9 mouse cellular contexts compared by ENCODE assay signal in genomic region chr2:180120292-180120761, GRCm38 (mm10). TPM values are rescaled to one million over a fixed set of nuclear protein-coding genes. Genes with fewer than 3 reads are reported as not detected.
A peak's percentile ranks its signal among the peaks of the same experiment; 100 is the strongest.
DNase-seq lines count a peak whose midpoint lies in the region; ATAC-seq and TF ChIP-seq lines count a peak whose summit lies in the region.
"Had no signal": no experiment of that assay in that cellular context is flagged by ENCODE, and none has a peak within 500 bp of the region (broad histone marks: within the 10 kb centered on the region; RNA-seq: fewer than 3 reads in every experiment).

No protein-coding gene starts in this region.

- ATAC-seq in neural tube, embryonic 11.5 days (ENCODE audit: insufficient read depth, low FRiP score, low TSS enrichment), result no peak
- no peak for ATAC-seq in forebrain, embryonic 13.5 days
- no peak for ATAC-seq in liver, embryonic 14.5 days (ENCODE audit: insufficient read depth)
- ATAC-seq in stomach, embryonic 16.5 days (ENCODE audit: insufficient read depth, low FRiP score), result no peak

- no peak overlapping the region for H3K27ac ChIP-seq in neural tube, embryonic 11.5 days (ENCODE audit: low read depth, low read length)
- H3K27ac ChIP-seq in forebrain, embryonic 13.5 days, result no peak overlapping the region
- H3K27ac ChIP-seq in liver, embryonic 14.5 days, result no peak overlapping the region
- no peak overlapping the region for H3K27ac ChIP-seq in stomach, embryonic 16.5 days (ENCODE audit: low read length)

- H3K4me2 ChIP-seq in neural tube, embryonic 11.5 days (ENCODE audit: low read depth), result peak overlapping the region; percentile 94
- peak overlapping the region; percentile 97 for H3K4me2 ChIP-seq in forebrain, embryonic 13.5 days
- peak overlapping the region; percentile 98 for H3K4me2 ChIP-seq in liver, embryonic 14.5 days (ENCODE audit: low read depth)
- H3K4me2 ChIP-seq in stomach, embryonic 16.5 days (ENCODE audit: low read depth, low read length), result peak overlapping the region; percentile 84

- TF ChIP-seq CTCF in liver, embryonic 14.5 days (IDR thresholded peaks at IDR 0.05; ENCODE audit: low read depth), result no peak

- H3K9ac ChIP-seq in neural tube, embryonic 11.5 days (ENCODE audit: low read length), result peak overlapping the region; percentile 83
- peak overlapping the region; percentile 92; the same call in 1 of the 2 replicates for H3K9ac ChIP-seq in forebrain, embryonic 13.5 days
- H3K9ac ChIP-seq in liver, embryonic 14.5 days (replicated peaks), result peak overlapping the region; percentile 88
- H3K9ac ChIP-seq in stomach, embryonic 16.5 days (ENCODE audit: low read length), result peak overlapping the region; percentile 90

- WGBS in neural tube, embryonic 11.5 days, result 75% methylated on average over 5 of the region's 5 CpGs
- WGBS in forebrain, embryonic 13.5 days, result 76% methylated on average over 5 of the region's 5 CpGs
- WGBS in liver, embryonic 14.5 days (ENCODE audit: insufficient replicate concordance), result 25% methylated on average over 5 of the region's 5 CpGs
- WGBS in stomach, embryonic 16.5 days, result 56% methylated on average over 5 of the region's 5 CpGs

- H3K36me3 ChIP-seq in neural tube, embryonic 11.5 days (ENCODE audit: control insufficient read depth, insufficient read depth, low read length), result no peaks in the 10 kb centered on the region
- H3K36me3 ChIP-seq in forebrain, embryonic 13.5 days (ENCODE audit: poor library complexity, severe bottlenecking), result peaks cover 9% of the 10 kb centered on the region
- no peaks in the 10 kb centered on the region for H3K36me3 ChIP-seq in liver, embryonic 14.5 days (replicated peaks; ENCODE audit: control insufficient read depth, insufficient read depth, low read depth)
- H3K36me3 ChIP-seq in stomach, embryonic 16.5 days (ENCODE audit: control insufficient read depth, insufficient read depth, low read length), result peaks cover 6% of the 10 kb centered on the region; the same call in 1 of the 2 replicates

- H3K9me3 ChIP-seq in neural tube, embryonic 11.5 days (ENCODE audit: control insufficient read depth, low read length), result no peaks in the 10 kb centered on the region
- H3K9me3 ChIP-seq in forebrain, embryonic 13.5 days (replicated peaks), result no peaks in the 10 kb centered on the region
- H3K9me3 ChIP-seq in liver, embryonic 14.5 days (ENCODE audit: control insufficient read depth, low read length), result no peaks in the 10 kb centered on the region
- 0 out of 2 replicates have a peak, but pooled peaks cover 3% of the 10 kb centered on the region for H3K9me3 ChIP-seq in stomach, embryonic 16.5 days (replicated peaks; ENCODE audit: control insufficient read depth, low read length)

- peak overlapping the region; percentile 88 for H3K4me3 ChIP-seq in neural tube, embryonic 11.5 days (ENCODE audit: low read depth, low read length)
- peak overlapping the region; percentile 95 for H3K4me3 ChIP-seq in forebrain, embryonic 13.5 days
- H3K4me3 ChIP-seq in liver, embryonic 14.5 days (ENCODE audit: insufficient read depth in 1 of 2, low read depth in 2 of 2, low read length in 2 of 2), result peak overlapping the region; percentile 85 to 87
- H3K4me3 ChIP-seq in stomach, embryonic 16.5 days (replicated peaks; ENCODE audit: low read length), result peak overlapping the region; percentile 94

- no peaks in the 10 kb centered on the region for H3K27me3 ChIP-seq in neural tube, embryonic 11.5 days (ENCODE audit: control insufficient read depth, insufficient read depth, low read length)
- H3K27me3 ChIP-seq in forebrain, embryonic 13.5 days, result no peaks in the 10 kb centered on the region
- peaks cover 3% of the 10 kb centered on the region; the same call in 1 of the 2 replicates for H3K27me3 ChIP-seq in liver, embryonic 14.5 days (ENCODE audit: control insufficient read depth, insufficient read depth, low read length)
- H3K27me3 ChIP-seq in stomach, embryonic 16.5 days (ENCODE audit: control insufficient read depth, insufficient read depth, low read length), result no peaks in the 10 kb centered on the region

- no peak for DNase-seq in neural tube, embryonic 11.5 days (ENCODE audit: low spot score)
- DNase-seq in neural tube, embryonic 10.5 days (ENCODE audit: extremely low spot score, low spot score), result no peak
- no peak for DNase-seq in liver, embryonic 14.5 days (ENCODE audit: low read depth in 3 of 3, low spot score in 3 of 3)
- DNase-seq in layer of hippocampus, postnatal 25 days (ENCODE audit: extremely low spot score in 1 of 2, low spot score in 1 of 2), result no peak
- no peak for DNase-seq in gastrocnemius, postnatal 4 days (ENCODE audit: low spot score in 2 of 2)
- no peak for DNase-seq in urinary bladder, postnatal 14 days (ENCODE audit: low spot score)
- DNase-seq: cerebellum, postnatal 25 days had no signal

- no peak for TF ChIP-seq EP300 in liver, embryonic 14.5 days (IDR thresholded peaks at IDR 0.05; ENCODE audit: low read depth)

- peaks cover 25% of the 10 kb centered on the region for H3K4me1 ChIP-seq in neural tube, embryonic 11.5 days (ENCODE audit: control insufficient read depth, insufficient read depth, low read length)
- H3K4me1 ChIP-seq in forebrain, embryonic 13.5 days, result peaks cover 45% of the 10 kb centered on the region
- peaks cover 11% of the 10 kb centered on the region in 2 experiments for H3K4me1 ChIP-seq in liver, embryonic 14.5 days (replicated peaks; ENCODE audit: control insufficient read depth in 2 of 2, insufficient read depth in 2 of 2, low read length in 1 of 2)
- H3K4me1 ChIP-seq in stomach, embryonic 16.5 days (ENCODE audit: control insufficient read depth, insufficient read depth, low read length), result peaks cover 40% of the 10 kb centered on the region

RNA-seq across cellular contexts. Expression of gene Osbpl2, which starts 1.2 kb away (rescaled TPM):
- 43.5 and 43.7 TPM in 2 replicates for polyA plus RNA-seq in neural tube, embryonic 11.5 days (2014; fragmentation: Nextera tagmentation; extraction: Ambion mirVana)
- 48.8 and 53.1 TPM in 2 replicates for polyA plus RNA-seq in forebrain, embryonic 13.5 days (2015; fragmentation: Nextera tagmentation; extraction: Ambion mirVana)
- polyA plus RNA-seq in liver, embryonic 14.5 days (2012; rRNA removed), result 3.3 and 4.4 TPM in 2 replicates
- 7.9 and 8.4 TPM in 2 replicates for polyA plus RNA-seq in liver, embryonic 14.5 days (2014; fragmentation: Nextera tagmentation; extraction: Ambion mirVana)
- polyA plus RNA-seq in stomach, embryonic 16.5 days (2015; fragmentation: Nextera tagmentation; extraction: Ambion mirVana), result 39.6 and 43.1 TPM in 2 replicates
- total RNA-seq in layer of hippocampus, postnatal 25 days (2021), result 10 to 100 TPM; 46.6 to 47.0 TPM
- 10 to 100 TPM; 27.7 to 32.1 TPM for total RNA-seq in gastrocnemius, postnatal 4 days (2021)

RNA-seq across cellular contexts. Expression of gene Hrh3, which starts 16.0 kb away (rescaled TPM):
- polyA plus RNA-seq in neural tube, embryonic 11.5 days (2014; fragmentation: Nextera tagmentation; extraction: Ambion mirVana), result 1.4 and 2.0 TPM in 2 replicates
- polyA plus RNA-seq in forebrain, embryonic 13.5 days (2015; fragmentation: Nextera tagmentation; extraction: Ambion mirVana), result 2.3 and 2.8 TPM in 2 replicates
- polyA plus RNA-seq in liver, embryonic 14.5 days (2012; rRNA removed), result 0.02 TPM in 1 of 2 replicates, not detected in the other
- polyA plus RNA-seq in liver, embryonic 14.5 days (2014; fragmentation: Nextera tagmentation; extraction: Ambion mirVana), result not detected in 2 replicates
- not detected in 2 replicates for polyA plus RNA-seq in stomach, embryonic 16.5 days (2015; fragmentation: Nextera tagmentation; extraction: Ambion mirVana)
- total RNA-seq in layer of hippocampus, postnatal 25 days (2021), result 10 to 100 TPM; 45.3 to 50.7 TPM
- under 1 TPM; 0.10 to 0.34 TPM for total RNA-seq in gastrocnemius, postnatal 4 days (2021)

RNA-seq across cellular contexts. Expression of gene Mtg2, which starts 49.9 kb away (rescaled TPM):
- 26.5 and 31.8 TPM in 2 replicates for polyA plus RNA-seq in neural tube, embryonic 11.5 days (2014; fragmentation: Nextera tagmentation; extraction: Ambion mirVana)
- polyA plus RNA-seq in forebrain, embryonic 13.5 days (2015; fragmentation: Nextera tagmentation; extraction: Ambion mirVana), result 34.2 and 34.8 TPM in 2 replicates
- polyA plus RNA-seq in liver, embryonic 14.5 days (2012; rRNA removed), result 7.7 and 8.5 TPM in 2 replicates
- polyA plus RNA-seq in liver, embryonic 14.5 days (2014; fragmentation: Nextera tagmentation; extraction: Ambion mirVana), result 9.9 and 10.7 TPM in 2 replicates
- 27.0 and 27.9 TPM in 2 replicates for polyA plus RNA-seq in stomach, embryonic 16.5 days (2015; fragmentation: Nextera tagmentation; extraction: Ambion mirVana)
- 10 to 100 TPM; 17.6 to 17.9 TPM for total RNA-seq in layer of hippocampus, postnatal 25 days (2021)
- total RNA-seq in gastrocnemius, postnatal 4 days (2021), result 10 to 100 TPM; 13.4 to 15.0 TPM

RNA-seq across cellular contexts. Expression of gene Adrm1, which starts 51.0 kb away (rescaled TPM):
- 195 and 198 TPM in 2 replicates for polyA plus RNA-seq in neural tube, embryonic 11.5 days (2014; fragmentation: Nextera tagmentation; extraction: Ambion mirVana)
- polyA plus RNA-seq in forebrain, embryonic 13.5 days (2015; fragmentation: Nextera tagmentation; extraction: Ambion mirVana), result 211 and 220 TPM in 2 replicates
- 51.7 and 53.3 TPM in 2 replicates for polyA plus RNA-seq in liver, embryonic 14.5 days (2012; rRNA removed)
- polyA plus RNA-seq in liver, embryonic 14.5 days (2014; fragmentation: Nextera tagmentation; extraction: Ambion mirVana), result 77.8 and 80.5 TPM in 2 replicates
- 154 and 171 TPM in 2 replicates for polyA plus RNA-seq in stomach, embryonic 16.5 days (2015; fragmentation: Nextera tagmentation; extraction: Ambion mirVana)
- total RNA-seq in layer of hippocampus, postnatal 25 days (2021), result 100 to 1,000 TPM; 104 to 108 TPM
- 100 to 1,000 TPM; 113 to 131 TPM for total RNA-seq in gastrocnemius, postnatal 4 days (2021)
